Mouse (Mus musculus): ENCODE data around the gene Bbs9.
A peak's percentile ranks its signal among the peaks of the same experiment; 100 is the strongest.
"Not testable (repeated sequence)": the region's sequence is repeated elsewhere in the genome, so short reads cannot be mapped to it uniquely, and the experiment has no call there.

Bbs9 gene

DNA sequence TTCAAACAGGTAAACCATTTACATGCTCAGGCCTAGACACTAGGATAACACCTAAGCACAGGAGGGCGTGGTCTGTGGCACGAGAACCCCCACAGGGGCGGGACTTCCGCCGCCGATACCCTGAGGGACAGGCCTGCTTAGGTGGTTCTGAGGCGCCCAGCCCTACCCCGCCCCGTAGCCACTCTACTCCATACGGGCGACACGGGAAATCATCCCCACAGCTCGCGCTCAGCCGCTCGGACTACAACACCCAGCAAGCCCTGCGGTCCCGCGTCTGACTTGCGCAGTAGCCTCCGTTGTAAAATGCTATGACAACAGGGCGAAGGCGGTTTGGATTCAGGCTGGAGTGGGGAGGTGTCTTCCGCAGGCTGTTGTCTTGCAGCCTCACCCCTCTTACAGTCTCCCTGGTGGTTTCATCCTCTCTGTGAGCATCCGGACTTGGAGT is at the start of gene Bbs9:
Gene Bbs9 (plus strand): TSS at position 292 of the 445 bp plus-strand sequence.
- DNase-seq (ENCODE audit: low spot score) = peak; percentile 95

DNA sequence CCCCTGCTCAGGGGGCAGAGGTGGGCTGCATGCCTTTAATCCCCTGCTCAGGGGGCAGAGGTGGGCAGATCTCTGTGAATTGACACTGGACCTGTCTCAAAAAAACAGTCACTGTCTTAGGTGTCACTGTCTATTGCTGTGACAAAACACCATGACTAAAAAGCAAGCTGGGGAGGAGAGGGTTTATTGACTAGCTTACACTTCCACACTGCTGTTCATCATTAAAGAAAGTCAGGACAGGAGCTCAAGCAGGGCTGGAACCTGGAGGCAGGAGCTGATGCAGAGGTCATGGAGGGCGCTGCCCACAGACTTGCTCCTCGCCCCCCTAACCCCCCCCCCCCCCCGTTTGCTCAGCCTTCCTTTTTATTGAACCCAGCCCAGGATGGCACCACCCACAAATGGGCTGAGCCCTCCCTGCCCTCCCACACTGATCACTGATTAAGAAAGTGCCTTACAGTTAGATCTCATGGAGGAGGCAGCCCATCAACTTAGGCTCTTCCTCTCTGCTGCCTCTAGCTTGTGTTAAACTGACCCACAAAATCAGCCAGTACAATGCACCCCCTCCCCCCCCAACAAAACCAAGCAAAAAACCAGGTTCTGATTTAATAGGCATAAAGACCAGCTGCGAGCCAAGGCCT is 47.4 kb upstream of the Bbs9 start:
- DNase-seq (ENCODE audit: low spot score) = no peak

GRCm38 (mm10) chr9:22428666-22429410 is 46.7 kb upstream of the Bbs9 start:
- DNase-seq (ENCODE audit: low spot score) = no peak

DNA sequence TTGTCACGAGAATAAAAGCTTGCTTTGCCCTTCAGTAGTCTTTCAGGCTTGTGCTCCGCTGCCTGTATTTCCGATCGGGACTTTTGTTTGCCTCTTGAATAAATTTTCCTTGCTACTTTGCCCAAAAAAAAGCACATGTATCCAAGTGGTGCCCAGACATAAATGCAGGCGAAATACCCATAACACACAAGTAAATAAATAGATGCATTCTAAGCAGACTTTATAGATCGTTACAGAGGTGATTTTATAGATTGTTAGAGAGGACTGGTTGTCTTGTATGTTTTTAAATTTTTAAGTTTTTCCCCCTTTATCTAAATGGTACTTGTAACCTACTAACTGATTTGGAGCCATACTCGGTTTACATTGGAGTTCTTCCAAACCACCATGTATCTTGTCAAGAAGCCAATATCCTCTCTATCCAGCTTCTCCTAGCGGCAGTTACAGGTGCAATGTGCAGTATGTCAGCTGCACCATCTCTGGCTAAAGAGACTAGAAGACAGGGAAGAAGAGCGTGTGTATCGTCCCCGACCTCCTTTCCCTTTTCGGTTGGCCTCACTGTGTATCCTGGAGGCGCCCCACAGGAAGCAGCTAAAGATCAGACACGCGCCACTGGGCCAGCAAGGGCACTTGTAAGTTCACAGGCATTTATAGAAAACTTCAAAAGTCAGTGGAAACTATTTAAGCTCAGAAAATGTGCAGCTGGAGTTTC is 45.8 kb upstream of the Bbs9 start:
- no peak for DNase-seq (ENCODE audit: low spot score)

DNA sequence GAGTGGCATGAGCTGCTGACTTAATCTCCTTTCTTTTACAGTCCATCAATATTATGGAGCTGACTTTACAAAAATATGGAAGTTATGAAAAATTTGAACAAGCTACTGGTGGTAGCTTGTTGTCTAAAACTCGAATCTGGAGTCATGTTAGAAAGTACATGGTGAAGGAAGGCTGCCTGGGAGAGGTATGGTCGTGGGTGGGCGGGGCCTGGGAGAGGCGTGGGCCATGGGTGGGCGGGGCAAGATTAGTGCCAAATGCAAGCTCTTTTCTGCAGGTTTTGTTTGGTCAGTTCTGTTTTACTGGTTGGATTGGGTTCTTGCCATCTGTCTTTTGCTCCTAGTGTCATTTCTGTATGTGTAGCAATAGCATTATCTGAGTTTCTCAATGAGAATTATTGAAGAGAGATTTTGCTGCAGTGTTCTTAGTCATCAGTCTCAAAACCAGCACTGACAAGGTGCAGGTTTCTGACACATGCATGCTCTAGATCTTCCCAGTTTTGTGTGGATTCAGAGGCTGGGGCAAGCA is 45.1 kb upstream of the Bbs9 start:
- no peak for DNase-seq (ENCODE audit: low spot score)

DNA sequence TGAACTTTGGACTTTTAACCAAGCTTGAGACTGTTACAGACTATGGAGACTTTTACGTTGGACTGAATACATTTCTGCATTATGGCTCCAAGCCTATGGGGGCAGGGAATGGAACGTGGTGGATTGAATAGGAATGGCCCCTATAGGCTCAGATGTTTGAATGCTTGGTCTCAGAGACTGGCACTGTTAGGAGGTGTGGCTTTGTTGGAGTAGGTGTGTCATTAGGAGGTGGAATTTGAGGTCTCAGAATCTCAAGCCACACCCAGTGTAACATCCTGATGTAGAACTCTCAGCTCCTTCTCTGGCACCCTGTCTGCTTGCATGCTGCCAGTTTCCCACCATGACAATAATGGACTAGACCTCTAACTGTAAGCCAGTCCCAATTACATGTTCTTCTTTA is 42.3 kb upstream of the Bbs9 start:
- DNase-seq (ENCODE audit: low spot score) = no peak

DNA sequence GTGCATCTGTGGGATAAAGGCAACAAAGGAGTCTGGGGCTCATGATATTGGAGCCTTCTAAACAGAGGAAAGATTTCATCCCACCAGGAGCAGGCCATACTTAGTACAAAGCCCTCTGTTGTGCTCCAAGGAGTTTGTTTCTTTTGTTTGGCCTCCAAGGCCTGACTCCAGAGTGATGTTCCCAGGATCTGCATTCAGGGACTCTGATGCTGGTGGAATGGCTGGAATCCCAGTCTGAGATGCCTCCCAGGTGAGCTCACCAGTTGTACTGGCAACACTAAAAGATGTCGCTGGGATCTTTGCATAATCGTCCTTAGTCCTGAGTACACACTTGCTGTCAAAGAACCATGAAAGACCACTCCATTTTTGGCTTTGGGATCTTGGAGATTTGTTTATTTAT is 41.4 kb upstream of the Bbs9 start:
- no peak for DNase-seq (ENCODE audit: low spot score)

- DNase-seq (ENCODE audit: low spot score) = no peak
Measured at GRCm38 (mm10) chr9:22438826-22439225, 36.7 kb upstream of the Bbs9 start.

- DNase-seq (ENCODE audit: low spot score) = no peak
Measured at GRCm38 (mm10) chr9:22443157-22443556, 32.4 kb upstream of the Bbs9 start.

DNA sequence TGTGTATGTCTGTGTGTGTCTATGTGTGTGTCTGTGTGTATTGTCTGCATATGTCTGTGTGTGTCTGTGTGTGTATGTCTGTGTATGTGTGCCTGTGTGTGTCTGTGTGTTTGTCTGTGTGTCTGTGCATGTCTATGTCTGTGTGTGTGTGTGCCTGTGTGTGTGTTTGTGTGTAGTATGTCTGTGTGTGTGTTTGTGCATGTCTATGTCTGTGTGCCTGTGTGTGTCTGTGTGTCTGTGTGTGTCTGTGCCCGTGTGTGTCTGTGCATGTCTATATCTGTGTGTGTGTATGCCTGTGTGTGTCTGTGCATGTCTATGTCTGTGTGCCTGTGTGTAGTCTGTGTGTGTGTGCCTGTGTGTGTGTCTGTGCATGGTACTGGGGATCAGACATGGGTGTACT is 30.4 kb upstream of the Bbs9 start:
- DNase-seq (ENCODE audit: low spot score) = no peak

GRCm38 (mm10) chr9:22447213-22447612 is 28.3 kb upstream of the Bbs9 start:
- no peak for DNase-seq (ENCODE audit: low spot score)

GRCm38 (mm10) chr9:22448420-22448819 is 27.1 kb upstream of the Bbs9 start:
- no peak for DNase-seq (ENCODE audit: low spot score)

DNA sequence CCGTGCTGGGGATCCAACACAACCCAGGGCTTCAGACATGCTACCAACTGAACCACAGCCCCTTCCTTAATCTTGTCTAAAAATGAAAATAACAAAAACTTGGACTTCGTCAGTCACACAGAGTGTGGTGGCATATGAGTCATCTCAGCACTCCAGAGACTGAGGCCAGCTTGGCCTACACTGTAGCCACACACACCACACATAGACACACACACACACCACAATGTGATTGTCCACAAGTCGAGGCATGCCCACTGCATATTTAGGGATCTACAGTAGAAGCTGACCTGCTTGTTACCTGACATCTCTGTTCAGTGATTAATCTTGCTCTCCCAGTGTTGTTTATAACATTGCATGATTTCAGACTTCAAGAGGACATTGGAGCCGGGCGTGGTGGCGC is 26.3 kb upstream of the Bbs9 start:
- DNase-seq (ENCODE audit: low spot score) = no peak

GRCm38 (mm10) chr9:22452697-22453096 is 22.8 kb upstream of the Bbs9 start:
- no peak for DNase-seq (ENCODE audit: low spot score)

- DNase-seq (ENCODE audit: low spot score) = no peak
Measured at GRCm38 (mm10) chr9:22453501-22453924, 22.0 kb upstream of the Bbs9 start.

DNA sequence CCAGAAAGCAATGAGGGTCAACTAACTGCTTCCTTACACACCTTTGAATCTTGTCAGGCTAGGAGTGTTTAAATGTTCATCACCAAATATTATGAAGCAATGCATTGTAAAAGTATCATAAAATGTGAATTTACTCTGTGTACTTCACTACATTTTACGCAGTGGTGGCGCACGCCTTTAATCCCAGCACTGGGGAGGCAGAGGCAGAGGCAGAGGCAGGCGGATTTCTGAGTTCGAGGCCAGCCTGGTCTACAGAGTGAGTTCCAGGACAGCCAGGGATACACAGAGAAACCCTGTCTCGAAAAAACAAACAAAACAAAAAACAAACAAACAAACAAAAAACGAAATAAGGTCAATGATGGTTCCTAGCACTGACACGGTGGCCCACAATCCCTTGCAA is 21.5 kb upstream of the Bbs9 start, which contains the start of gene Gm17545:
Gene Gm17545 (plus strand): TSS at position 301 of the 400 bp plus-strand sequence.
- not testable (repeated sequence) for DNase-seq (ENCODE audit: low spot score)

- no peak for DNase-seq (ENCODE audit: low spot score)
Measured at GRCm38 (mm10) chr9:22455041-22455440, 20.5 kb upstream of the Bbs9 start.

GRCm38 (mm10) chr9:22457142-22457835 is 18.2 kb upstream of the Bbs9 start:
- DNase-seq (ENCODE audit: low spot score) = no peak

- DNase-seq (ENCODE audit: low spot score) = peak; percentile 68
Measured at GRCm38 (mm10) chr9:22461946-22462345, 13.6 kb upstream of the Bbs9 start.

DNA sequence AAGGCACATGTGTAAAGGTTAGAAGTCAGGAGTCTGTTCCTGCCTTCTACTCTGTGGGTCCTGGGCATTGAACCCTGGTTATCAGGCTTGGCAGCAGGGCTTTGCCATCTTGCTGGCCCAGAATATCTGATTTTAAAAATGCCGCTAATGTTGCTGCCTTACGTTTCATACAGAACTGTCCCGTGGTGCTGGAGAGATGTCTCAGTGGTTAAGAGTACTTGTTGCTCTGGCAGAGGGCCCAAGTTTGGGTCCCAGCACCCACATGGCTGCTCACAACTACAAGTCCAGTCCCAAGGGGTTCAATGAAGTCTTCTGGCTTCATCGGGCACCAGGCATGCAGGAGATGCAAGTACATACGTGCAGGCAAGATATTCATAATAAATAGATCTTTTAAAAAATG is 9.3 kb upstream of the Bbs9 start:
- DNase-seq (ENCODE audit: low spot score) = no peak

GRCm38 (mm10) chr9:22467371-22468169 is 7.9 kb upstream of the Bbs9 start:
- DNase-seq (ENCODE audit: low spot score) = peak; percentile 24
